Mouse (Mus musculus) kidney, adult 9 months (tissue): ENCODE measurements around the gene Limch1.

ENCODE experiments used
- DNase-seq: peaks from one replicate; pipeline ENCODE4 v3.0.0; 2022

The Limch1 gene

GRCm38 (mm10) chr5:66747761-66748430 is 2.3 kb downstream of the Limch1 start:
- peak; percentile 40 for DNase-seq

DNA sequence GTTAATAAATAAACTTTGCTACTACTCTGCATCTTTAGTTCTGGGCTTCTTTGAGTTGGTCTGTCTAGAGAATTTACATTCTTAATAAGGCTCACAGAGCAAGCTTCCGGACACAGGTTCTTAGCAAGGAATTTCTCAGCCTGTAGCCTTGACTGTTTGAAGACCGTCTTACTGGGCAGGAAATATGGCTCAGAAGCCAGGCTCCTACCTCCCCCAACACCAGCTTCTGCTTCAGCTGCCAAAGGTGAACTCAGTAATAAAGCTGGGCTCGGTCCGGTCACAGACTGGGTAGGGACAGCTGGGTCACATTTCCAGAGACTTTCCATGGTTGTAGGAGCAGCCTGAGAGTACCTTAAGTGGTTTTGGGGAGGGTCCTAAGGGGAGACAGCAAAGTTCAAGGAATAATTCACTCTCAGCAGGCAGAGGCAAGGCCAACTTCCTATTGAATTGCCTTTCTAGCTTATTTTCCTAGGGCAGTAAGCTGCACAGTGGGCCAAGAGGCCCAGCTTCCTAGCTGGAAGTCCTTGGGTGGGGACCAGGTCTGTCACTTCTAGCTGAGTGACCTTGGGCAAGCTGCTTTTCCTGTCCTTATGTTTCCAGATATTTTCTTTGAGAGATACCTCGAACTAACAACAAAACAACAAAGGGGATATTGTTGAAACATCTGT is 3.0 kb downstream of the Limch1 start:
- DNase-seq, result peak; percentile 47

- DNase-seq, result no peak
Observed at GRCm38 (mm10) chr5:66750641-66751040, 5.0 kb downstream of the Limch1 start.

- DNase-seq, result no peak
Observed at GRCm38 (mm10) chr5:66751332-66751980, 5.8 kb downstream of the Limch1 start.

DNA sequence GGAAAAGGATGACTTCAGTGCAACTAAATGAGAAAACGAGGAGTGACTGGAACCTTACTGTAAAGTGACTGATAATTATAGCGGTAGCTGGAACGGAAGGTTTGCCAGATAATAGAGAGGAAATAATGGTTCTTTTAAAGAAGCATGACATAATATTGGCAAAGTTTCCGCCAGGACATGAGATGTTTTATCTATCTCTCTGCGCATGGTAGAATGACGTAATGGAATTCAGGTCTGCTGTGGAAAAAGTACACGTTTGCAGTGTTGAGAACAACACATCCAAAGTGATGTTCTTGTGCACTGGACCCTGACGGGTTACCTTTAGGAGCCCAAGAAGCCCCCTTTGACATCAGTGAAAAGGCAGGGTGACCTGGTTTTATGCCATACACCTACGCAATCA is 8.0 kb downstream of the Limch1 start:
- DNase-seq, result no peak

DNA sequence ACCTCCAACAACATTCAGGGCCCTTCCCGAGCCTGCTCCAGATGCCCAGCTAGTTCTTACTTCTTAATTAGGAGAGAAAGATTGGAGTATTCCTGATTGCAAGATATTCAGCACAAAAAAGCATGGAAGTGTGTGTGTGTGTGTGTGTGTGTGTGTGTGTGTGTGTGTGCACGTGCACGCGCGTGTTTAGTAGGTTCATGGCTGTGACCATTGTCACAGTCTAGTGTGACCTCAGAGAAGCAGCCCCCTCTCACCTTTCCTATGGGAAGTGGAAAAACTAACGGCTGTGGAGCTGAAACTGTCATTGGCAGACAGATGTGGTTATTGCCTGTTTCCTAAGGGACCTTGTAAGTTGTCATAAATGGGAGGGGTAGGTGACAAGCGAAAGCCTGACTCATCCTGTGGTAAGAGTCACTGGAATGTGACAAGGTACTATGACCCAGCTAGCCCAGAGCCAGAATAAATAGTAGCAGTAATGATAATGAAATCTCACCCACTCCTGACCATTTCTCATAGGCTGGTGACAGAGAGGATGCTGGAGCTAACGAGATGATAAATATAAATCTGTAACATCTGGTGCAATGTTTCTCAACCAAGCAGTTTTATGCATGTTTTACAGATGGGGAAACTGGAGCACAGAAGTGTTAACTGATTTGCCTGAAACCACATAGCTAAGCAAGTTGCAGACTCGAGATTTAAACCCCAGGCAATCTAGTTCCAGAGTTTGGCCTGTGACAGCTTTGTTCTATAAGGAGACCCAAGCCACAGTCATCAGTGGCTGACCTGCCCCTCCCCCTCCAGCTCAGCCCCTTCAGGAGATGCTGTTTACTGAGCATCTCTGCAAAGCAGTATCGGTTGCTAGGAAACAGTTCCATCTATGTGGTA is 11.4 kb downstream of the Limch1 start:
- no peak for DNase-seq

GRCm38 (mm10) chr5:66757706-66758237 is 12.1 kb downstream of the Limch1 start:
- DNase-seq, result no peak

- DNase-seq, result no peak
Observed at GRCm38 (mm10) chr5:66759354-66759753, 13.7 kb downstream of the Limch1 start.

DNA sequence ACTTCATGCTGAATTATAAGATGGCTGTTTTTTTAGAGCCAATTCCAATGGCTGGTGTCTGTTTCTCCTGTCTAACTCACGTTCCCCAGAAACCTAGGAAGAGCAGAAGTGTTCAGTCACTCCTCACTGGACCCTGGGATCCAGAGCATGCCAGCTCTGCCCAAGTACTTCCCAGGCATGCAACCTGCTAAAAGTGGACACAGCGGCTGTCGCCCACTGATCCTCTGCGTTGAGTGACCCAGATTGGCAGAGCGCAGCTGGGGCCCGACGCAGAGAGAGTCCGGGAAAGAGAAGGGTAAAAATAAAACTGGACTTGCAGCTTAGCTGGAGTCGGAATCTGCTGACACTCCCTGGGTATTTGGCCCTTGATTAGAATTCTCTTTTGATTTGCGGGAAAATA is 15.1 kb downstream of the Limch1 start:
- no peak for DNase-seq

GRCm38 (mm10) chr5:66762006-66762405 is 16.4 kb downstream of the Limch1 start:
- no peak for DNase-seq

- DNase-seq, result no peak
Observed at GRCm38 (mm10) chr5:66764129-66764528, 18.5 kb downstream of the Limch1 start.

- no peak for DNase-seq
Observed at GRCm38 (mm10) chr5:66765911-66766310, 20.3 kb downstream of the Limch1 start.

GRCm38 (mm10) chr5:66768034-66768433 is 22.4 kb downstream of the Limch1 start:
- no peak for DNase-seq

GRCm38 (mm10) chr5:66769070-66769469 is 23.4 kb downstream of the Limch1 start:
- DNase-seq, result no peak

DNA sequence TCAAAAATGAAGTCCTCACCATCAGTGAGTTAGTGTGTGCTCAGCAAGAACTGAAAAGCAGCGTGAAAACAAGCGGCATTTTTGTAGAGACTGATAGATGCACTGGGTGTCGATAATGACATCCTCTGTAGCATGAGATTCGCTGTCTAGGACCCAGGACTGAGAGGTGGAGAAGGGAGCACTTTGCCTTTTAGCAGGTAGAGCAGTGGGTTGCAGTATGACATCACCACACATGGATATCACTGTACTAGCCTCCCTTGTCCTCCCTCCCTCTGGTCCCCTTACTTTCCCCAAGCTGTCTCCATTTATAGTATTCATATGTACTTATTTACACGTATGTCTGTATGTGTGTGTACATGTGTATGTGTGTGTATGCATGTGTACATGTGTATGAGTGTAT is 23.9 kb downstream of the Limch1 start:
- no peak for DNase-seq

- DNase-seq, result no peak
Observed at GRCm38 (mm10) chr5:66777999-66778710, 32.5 kb downstream of the Limch1 start.

DNA sequence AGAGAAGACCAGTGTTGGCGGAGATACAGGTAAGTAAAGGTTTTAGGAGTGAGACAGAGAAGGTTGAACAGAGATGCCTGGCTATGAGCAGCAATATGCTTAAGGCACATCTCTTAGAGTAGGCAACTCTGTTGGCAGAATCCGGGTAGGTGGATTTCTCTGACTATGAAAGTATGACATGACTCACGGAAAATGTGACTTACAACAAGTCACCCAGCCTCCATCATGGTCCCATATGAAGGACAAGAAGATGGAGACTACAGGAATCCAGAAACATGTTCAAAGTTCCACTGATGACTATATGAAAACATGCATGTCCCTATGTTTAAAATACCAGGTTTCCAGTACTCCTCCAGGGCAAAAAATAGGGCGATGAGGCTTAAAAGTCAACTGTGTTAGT is 34.7 kb downstream of the Limch1 start:
- no peak for DNase-seq

GRCm38 (mm10) chr5:66781507-66781906 is 35.9 kb downstream of the Limch1 start:
- no peak for DNase-seq

- DNase-seq, result no peak
Observed at GRCm38 (mm10) chr5:66782851-66783250, 37.2 kb downstream of the Limch1 start.

DNA sequence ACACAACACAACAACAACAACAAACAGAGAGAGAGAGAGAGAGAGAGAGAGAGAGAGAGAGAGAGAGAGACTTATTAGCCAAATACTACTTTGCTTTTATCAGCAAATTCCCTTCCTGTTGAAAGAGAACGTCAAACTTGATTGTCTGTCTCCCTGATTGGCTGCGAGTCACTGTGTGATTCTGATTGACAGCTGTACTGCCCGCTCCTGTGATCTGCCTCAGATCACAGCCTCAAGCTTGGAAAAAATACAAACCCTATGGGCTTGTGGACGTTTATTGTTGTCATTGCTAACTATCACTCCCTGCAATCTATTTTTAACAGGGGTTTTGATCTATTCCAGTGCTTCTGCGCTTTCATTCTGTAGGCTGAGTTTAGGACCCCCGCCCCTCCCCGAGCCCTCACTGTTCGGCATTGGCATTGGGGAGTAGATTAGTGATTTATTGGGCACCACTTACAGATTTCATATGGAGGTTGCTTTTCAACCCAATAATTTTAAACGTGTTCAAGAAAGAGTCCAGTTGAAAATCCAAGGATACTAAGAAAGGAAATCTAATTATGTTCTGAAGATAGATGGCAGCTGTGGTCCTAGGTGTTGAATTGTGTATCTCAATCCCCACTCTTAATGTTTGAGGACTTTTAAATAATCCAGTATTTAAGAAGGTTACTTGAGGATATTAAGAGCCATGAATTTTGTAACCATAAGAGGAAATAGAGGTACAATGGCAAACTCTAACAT is 39.2 kb downstream of the Limch1 start:
- DNase-seq, result no peak

DNA sequence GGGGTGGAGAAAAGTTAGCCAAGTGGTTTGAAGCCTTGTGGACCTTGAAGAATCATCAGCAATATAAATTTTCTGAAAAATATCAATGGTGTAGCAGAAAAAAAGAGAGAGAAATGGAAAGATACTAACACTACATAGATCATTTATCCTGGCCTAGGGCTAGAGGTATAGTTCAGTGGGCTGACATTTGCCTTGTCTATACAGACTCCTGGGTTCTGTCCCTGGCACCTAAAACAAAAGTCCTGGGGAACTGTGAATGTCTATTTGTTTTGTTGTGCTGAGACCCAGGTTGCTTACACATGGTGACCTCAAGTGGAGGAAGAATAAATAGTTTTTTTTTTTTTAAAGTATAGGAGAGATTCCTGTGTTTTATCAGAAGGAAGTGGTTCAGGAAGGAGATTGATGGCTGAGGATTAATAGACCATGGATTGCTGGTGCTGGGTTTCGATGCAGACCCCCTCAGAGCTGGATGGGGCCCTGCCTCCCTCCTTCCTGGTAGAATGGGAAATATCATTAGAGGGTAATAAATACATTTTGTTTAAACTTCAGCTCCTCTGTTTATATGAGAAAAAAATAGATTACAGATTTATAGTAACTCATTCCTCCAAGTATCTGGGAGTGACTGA is 40.5 kb downstream of the Limch1 start:
- no peak for DNase-seq
